Mouse (Mus musculus) yolk sac, embryonic 10.5 days (tissue): ENCODE results near the gene Samd5.

Experiments used
- DNase-seq: peaks from one replicate; pipeline ENCODE4 v3.0.0-alpha.2; 2017; ENCODE audit warnings: low spot score

The Samd5 gene

GRCm38 (mm10) chr10:9574135-9574534, 100.9 kb downstream of the Samd5 start:
- DNase-seq, result no peak
